Mouse (Mus musculus) spleen, adult 18-20 months (tissue): ENCODE results near the gene AU041133.
"Not testable (repeated sequence)": the region's sequence is repeated elsewhere in the genome, so short reads cannot be mapped to it uniquely, and the experiment has no call there.

ENCODE experiments used
- DNase-seq, 2 experiments: peaks; one replicate each; pipeline ENCODE4 v3.0.0; 2022; ENCODE audit warnings: mixed read lengths in 2 of 2

AU041133 gene

DNA sequence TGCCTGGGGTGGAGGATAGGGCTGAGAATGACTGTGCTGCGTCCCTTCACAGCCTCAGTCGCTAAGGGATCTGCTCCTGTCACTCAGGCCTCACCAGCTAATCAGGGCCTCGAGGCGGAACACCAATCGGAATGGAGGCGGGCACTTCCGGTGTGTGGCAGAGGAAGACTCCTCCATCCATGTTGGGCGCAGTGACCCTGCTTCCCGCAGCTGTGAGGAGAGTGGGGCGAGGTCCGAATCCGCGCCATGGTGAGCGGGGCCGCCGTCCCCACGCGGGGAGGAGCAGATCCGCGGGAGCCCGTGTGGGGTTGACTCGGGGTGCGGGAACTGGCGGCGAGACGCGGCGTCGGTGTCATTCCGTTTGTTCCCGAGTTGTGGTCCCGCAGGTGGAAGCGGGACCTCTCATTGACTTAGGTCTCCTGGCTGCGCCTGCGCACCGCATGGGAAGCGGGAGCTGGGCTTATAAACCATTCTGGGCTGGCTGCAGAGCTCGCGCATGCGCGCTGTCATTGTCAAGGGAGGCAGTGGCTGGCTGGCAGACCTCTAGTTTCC lies at the start of gene AU041133:
AU041133 (plus strand) TSS at position 164 of the 552 bp plus-strand sequence.
- peak; percentile 75 to 76 for DNase-seq

DNA sequence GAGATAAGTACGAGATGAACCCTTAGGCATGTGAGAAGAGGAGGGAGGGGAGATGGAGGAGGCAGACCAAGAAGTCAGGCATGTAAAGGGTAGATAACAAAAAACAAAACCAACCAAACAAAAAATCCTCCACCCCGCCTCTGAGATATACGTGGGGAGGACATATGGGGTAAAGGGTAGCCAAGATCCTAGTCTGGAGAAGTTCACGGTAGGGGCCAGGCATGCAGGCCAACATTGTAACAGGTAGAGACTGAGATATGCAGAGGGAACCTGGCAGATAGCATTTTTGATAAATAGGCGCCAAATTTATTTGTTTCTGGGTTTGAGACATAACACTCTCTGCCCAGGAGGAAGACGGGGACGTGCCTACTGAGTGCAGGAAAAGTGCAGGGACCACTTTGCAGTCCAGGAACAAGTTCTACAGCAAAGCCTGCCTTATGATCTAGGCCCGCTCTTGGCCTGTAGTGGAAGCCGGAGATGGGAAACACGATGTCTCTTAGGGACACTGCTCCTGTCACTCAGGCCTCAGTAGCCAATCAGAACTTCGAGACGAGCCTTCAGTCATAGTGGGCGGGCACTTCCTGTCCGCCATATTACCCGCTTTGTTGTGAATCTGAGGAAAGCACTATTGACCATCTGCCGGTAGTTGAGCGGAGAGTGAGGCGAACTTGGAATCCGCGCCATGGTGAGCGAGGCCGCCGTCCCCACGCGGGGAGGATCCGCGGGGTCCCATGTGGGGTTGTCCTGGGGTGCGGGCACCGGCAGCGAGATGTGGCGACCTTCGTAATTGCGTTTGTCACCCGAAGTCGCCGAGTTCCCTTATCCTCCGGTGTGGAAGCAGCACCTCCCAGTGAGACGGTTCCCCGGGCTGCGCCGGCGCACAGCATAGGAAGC lies 44.8 kb upstream of the AU041133 start, which contains the start of gene BC024063:
BC024063 (plus strand) TSS at position 626 of the 894 bp plus-strand sequence.
- peak; percentile 21 to 35 for DNase-seq

DNA sequence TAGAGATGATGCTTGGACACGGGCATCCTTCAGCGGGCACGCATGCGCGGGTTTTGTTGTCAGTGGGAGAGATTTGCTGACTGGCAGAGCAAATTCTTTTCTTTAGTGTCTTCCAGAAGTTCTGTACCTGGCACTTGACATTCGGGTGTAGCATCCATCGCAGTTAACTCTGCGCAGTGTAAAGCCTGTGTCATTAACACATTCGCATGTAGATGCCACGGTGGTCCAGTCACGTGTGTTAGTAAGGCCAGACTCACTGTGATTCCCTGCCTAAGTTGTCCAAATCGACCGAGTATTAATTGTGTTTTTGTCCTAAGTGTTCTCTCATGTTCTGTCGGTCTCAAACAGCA lies 44.2 kb upstream of the AU041133 start:
- not testable (repeated sequence) for DNase-seq

DNA sequence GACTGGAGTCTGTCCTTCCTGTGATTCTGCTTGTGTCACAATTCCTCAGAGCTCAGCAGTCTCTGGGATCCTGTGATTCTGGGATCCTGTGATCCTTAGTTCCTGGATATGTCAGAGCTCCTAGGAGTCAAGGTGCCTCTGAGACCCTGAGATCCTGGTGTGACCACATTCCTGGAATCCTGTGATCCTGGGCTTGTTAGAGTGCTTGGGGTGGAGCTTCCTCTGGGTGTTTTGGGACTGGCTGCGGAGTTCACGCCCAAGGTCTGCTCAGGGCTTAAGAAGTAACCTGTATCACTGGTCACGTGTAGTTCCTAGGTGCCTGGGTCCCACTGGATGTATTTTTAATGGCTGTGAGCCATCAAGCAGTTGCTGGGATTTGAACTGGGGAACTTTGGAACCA lies 10.6 kb upstream of the AU041133 start:
- no peak for DNase-seq

DNA sequence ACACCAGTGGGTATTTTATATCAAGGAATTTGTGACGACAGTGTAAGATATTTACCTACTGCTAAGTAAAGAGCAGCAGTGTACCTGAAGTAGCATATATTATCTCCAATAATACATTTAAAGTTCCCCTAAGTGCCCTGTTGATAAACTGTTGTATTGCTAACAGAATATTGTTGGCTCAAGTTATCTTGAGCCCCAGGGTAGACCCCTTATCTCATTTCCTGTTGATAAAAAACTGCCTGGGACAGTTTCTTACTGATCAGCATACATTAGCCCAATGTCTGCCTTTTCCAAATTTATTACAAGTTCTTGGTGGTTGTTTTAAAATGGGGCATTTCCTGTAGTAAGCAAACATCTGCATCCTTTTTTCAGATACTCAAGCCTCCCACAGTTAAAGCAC lies 17.5 kb downstream of the AU041133 start:
- no peak for DNase-seq

DNA sequence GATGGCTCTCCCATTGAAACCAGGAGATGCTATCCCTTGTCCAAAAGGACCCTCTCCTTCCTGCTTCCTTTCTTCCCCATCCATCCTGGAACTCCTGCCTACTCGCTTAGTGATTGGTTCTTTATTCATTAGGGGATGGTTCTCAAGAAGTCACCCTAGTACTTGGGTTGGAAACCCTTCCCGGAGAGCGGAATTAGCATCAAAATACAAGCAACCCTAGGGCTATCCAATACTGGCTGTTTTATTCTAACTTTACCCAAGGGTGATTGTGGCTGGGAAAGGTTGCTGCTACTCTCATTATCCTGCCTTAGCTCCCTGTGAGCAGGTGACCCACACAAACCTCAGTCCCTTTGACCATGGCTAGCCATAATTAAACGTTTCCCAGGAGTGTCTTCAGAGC lies 19.8 kb downstream of the AU041133 start:
- DNase-seq: no peak

DNA sequence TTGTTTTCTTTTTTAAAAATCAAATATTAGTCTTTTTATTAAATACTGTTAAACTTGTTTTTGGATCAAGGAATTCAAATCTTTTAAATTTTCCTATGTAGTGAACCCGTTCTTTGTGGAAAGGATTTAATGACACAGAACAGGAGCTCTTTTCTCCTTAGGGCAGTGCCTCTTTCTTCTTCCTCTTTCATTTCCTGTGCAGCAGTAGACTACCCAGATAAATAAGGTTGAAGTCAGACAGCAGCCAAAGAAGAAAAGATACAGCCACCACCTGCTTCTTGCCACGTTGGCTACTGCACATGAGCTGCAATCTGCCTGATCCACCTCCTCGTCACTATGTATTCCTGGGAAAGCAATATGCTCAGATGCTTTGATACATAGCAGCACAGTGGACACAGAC lies 40.0 kb downstream of the AU041133 start:
- DNase-seq: peak in 1 of 2 experiments; percentile 16

DNA sequence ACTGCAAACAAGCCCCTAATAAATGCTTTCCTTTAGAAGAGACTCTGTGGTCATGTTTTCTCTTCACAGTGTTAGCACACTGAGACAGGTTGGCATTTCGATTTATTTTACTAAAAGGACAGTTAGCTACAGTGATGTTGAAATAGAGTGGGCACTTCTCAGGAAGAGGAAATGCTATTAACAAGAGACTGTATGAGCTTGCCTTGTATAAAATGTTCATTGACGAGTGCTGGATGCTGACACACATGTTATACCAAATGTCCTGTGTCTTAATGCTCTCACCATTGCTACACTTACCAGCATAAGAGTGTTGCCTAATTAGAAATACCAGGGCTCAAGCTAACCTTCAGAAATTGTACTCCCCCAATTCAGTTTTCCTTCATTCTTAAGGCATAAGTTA lies 42.0 kb downstream of the AU041133 start:
- no peak for DNase-seq

DNA sequence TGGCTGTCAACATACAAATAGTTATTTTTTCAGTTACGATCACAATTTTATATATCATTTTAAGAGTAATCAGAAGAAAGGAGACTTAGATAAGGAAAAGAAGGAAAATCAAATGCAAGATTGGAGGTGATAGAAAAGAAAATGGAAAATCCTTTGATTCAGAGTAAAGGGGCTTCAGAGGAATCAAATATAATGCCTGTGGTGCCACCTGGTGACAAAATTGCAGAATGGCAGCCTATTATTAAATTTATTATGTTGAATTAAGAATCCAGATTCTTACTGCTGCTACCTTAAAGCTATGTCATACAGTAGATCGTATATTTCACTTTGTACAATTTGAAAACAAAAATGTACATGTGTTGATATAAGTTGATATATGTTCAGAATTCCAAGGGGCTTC lies 43.0 kb downstream of the AU041133 start:
- DNase-seq: no peak

DNA sequence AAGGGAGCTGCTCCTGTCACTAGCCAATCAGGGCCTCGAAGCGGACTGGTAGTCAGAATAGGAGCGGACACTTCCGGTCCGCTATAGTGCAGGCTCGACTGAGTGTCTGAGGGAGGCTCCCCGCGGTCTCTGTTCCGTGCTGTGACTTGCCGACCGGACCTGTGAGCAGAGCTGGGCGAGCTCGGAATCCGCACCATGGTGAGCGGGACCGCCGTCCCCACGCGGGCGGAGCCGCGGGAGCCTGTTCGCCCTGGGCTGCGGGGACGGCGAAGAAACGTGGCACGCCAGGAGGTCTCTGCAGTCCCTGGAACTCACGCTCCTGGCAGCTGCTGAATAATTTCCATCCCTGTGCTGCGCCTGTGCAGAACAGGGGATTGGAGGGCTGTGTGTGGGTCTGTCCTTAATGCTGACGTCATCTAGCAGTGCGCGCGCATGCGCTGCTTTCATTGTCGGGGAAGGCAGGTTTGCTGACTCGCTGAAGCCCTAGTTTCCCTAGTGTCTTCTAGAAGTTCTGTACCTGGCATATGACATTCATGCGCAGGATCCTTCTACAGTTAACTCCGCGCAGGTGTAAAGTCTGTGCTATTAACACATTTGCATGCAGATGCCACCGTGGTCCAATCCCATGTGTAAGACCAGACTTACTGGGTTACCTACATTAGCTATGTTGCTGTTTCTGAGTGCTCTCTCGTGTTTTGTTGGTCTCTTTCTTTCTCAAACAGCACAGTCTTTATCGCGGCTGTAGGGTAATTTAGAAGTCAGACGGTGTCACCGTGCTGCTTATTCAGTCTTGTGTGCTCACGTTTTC lies 50.6 kb downstream of the AU041133 start:
- DNase-seq: peak; percentile 58 to 71
